Mouse (Mus musculus) C2C12 (cell line): ENCODE results near the gene Hdac8. TPM values are rescaled to one million over a fixed set of nuclear protein-coding genes. Genes with fewer than 3 reads are reported as not detected.

Experiments used
- H3K27me3 ChIP-seq: one replicate; pipeline ENCODE4 v1.6.1; 2011; ENCODE audit not compliant: control insufficient read depth, insufficient read depth, insufficient read length
- H3K36me3 ChIP-seq: one replicate; pipeline ENCODE4 v1.6.1; 2011; ENCODE audit not compliant: control insufficient read depth, insufficient read depth
- H3K4me3 ChIP-seq: one replicate; pipeline ENCODE4 v1.5.1; 2011; ENCODE audit warnings: mild to moderate bottlenecking, control low read depth; ENCODE audit not compliant: poor library complexity, insufficient read depth, severe bottlenecking
- H3K79me2 ChIP-seq: one replicate; pipeline ENCODE4 v1.6.1; 2011; ENCODE audit not compliant: control insufficient read depth, insufficient read depth
- H3K79me3 ChIP-seq: one replicate; pipeline ENCODE4 v1.6.1; 2011; ENCODE audit warnings: low read depth, control low read depth
- H3ac ChIP-seq: one replicate; pipeline ENCODE3; 2011; ENCODE audit warnings: low read depth; ENCODE audit not compliant: control insufficient read depth, insufficient read length
- CEBPB ChIP-seq: IDR thresholded peaks from one replicate; pipeline ENCODE4 v1.6.1; 2011; ENCODE audit warnings: low read depth, mild to moderate bottlenecking, control low read depth, moderate library complexity
- CTCF ChIP-seq: IDR thresholded peaks from one replicate; pipeline ENCODE4 v1.5.1; 2011; ENCODE audit not compliant: control insufficient read depth, insufficient read depth, insufficient read length
- FOSL1 ChIP-seq: IDR thresholded peaks from one replicate; pipeline ENCODE4 v1.8.0; 2011; ENCODE audit warnings: mild to moderate bottlenecking, low read length; ENCODE audit not compliant: poor library complexity, insufficient read depth, severe bottlenecking
- MAX ChIP-seq: IDR thresholded peaks from one replicate; pipeline ENCODE4 v1.6.1; 2011; ENCODE audit warnings: mild to moderate bottlenecking, control low read depth
- MYOD1 ChIP-seq: IDR thresholded peaks from one replicate; pipeline ENCODE4 v1.6.1; 2011; ENCODE audit warnings: low read depth; ENCODE audit not compliant: control insufficient read depth, insufficient read length
- MYOG ChIP-seq: IDR thresholded peaks from one replicate; pipeline ENCODE4 v1.6.1; 2011; ENCODE audit not compliant: control insufficient read depth, insufficient read length; ENCODE audit errors: extremely low read depth
- USF1 ChIP-seq: IDR thresholded peaks from one replicate; pipeline ENCODE4 v1.6.1; 2011; ENCODE audit warnings: low read depth, mild to moderate bottlenecking, control low read depth, moderate library complexity
- polyA plus RNA-seq: library from polyadenylated mRNA; unstranded; fragments of >200 nt; fragmentation: generic; extraction: Trizol; gene quantifications from one replicate; pipeline ENCODE4 v1.2.1, GENCODE M21; 2012; ENCODE audit warnings: missing spikeins

The Hdac8 gene
- polyA plus RNA-seq, 1 experiment, result 4.3 TPM

GRCm38 (mm10) chrX:102479665-102480064 is 25.5 kb downstream of the Hdac8 start:
- no peaks in the 10 kb centered on the region for H3K27me3 ChIP-seq
- no peaks in the 10 kb centered on the region for H3K79me3 ChIP-seq
- H3K36me3 ChIP-seq, result no peaks in the 10 kb centered on the region
- H3ac ChIP-seq, result no peak overlapping the region
- no peak for TF ChIP-seq CEBPB
- H3K79me2 ChIP-seq, result no peaks in the 10 kb centered on the region
- H3K4me3 ChIP-seq, result no peak overlapping the region

GRCm38 (mm10) chrX:102478965-102479364 is 26.2 kb downstream of the Hdac8 start:
- Histone ChIP-seq H3K27me3 (no peaks in the 10 kb centered on the region), H3K79me2 (no peaks in the 10 kb centered on the region), H3K36me3 (no peaks in the 10 kb centered on the region)

GRCm38 (mm10) chrX:102478481-102478880 is 26.7 kb downstream of the Hdac8 start:
- Histone ChIP-seq H3K79me2 (no peaks in the 10 kb centered on the region), H3K79me3 (no peaks in the 10 kb centered on the region)
- TF ChIP-seq USF1 (no peak), FOSL1 (no peak), MYOG (no peak), MYOD1 (no peak), CEBPB (no peak), CTCF (no peak), MAX (no peak)

More at GRCm38 (mm10) chrX:102478965-102479364, 26.2 kb downstream of the Hdac8 start:
- TF ChIP-seq CTCF (no peak), MYOG (no peak), MYOD1 (no peak)
- no peak overlapping the region for H3K4me3 ChIP-seq
- no peaks in the 10 kb centered on the region for H3K79me3 ChIP-seq
- no peak overlapping the region for H3ac ChIP-seq

GRCm38 (mm10) chrX:102476784-102477183 is 28.4 kb downstream of the Hdac8 start:
- Histone ChIP-seq H3K27me3 (no peaks in the 10 kb centered on the region), H3K79me2 (no peaks in the 10 kb centered on the region)
- TF ChIP-seq MYOG (no peak), FOSL1 (no peak), CTCF (no peak), CEBPB (no peak), MYOD1 (no peak), MAX (no peak), USF1 (no peak)

More at GRCm38 (mm10) chrX:102478481-102478880, 26.7 kb downstream of the Hdac8 start:
- H3K36me3 ChIP-seq, result no peaks in the 10 kb centered on the region
- H3K4me3 ChIP-seq, result no peak overlapping the region
- no peak overlapping the region for H3ac ChIP-seq
- no peaks in the 10 kb centered on the region for H3K27me3 ChIP-seq

GRCm38 (mm10) chrX:102475555-102475954 is 29.6 kb downstream of the Hdac8 start:
- TF ChIP-seq FOSL1 (no peak), USF1 (no peak), CEBPB (no peak), MYOG (no peak), CTCF (no peak), MAX (no peak), MYOD1 (no peak)
- H3K4me3 ChIP-seq, result no peak overlapping the region
- no peaks in the 10 kb centered on the region for H3K79me2 ChIP-seq
- H3K79me3 ChIP-seq, result no peaks in the 10 kb centered on the region
- no peaks in the 10 kb centered on the region for H3K36me3 ChIP-seq
- H3ac ChIP-seq, result no peak overlapping the region
- H3K27me3 ChIP-seq, result no peaks in the 10 kb centered on the region

More at GRCm38 (mm10) chrX:102476784-102477183, 28.4 kb downstream of the Hdac8 start:
- Histone ChIP-seq H3ac (no peak overlapping the region), H3K36me3 (no peaks in the 10 kb centered on the region), H3K4me3 (no peak overlapping the region), H3K79me3 (no peaks in the 10 kb centered on the region)

GRCm38 (mm10) chrX:102418343-102419127 is 86.6 kb downstream of the Hdac8 start:
- Histone ChIP-seq H3K27me3 (no peaks in the 10 kb centered on the region), H3ac (no peak overlapping the region), H3K79me2 (no peaks in the 10 kb centered on the region), H3K36me3 (no peaks in the 10 kb centered on the region), H3K79me3 (no peaks in the 10 kb centered on the region), H3K4me3 (no peak overlapping the region)
- no peak for TF ChIP-seq MYOG
